Mouse (Mus musculus) intestine, embryonic 14.5 days (tissue): Measurements from ENCODE around the gene Lcn4. TPM values are rescaled to one million over a fixed set of nuclear protein-coding genes. Genes with fewer than 3 reads are reported as not detected.

Experiments used
- ATAC-seq: fragments of 200-750 bp; cut with Nextera tagmentation; replicated peaks from 2 replicates; pipeline ENCODE4 v1.8.0; 2017; ENCODE audit warnings: low read depth, moderate number of reproducible peaks, moderate TSS enrichment, moderate library complexity; ENCODE audit not compliant: low FRiP score, low TSS enrichment
- DNase-seq: peaks from one replicate; pipeline ENCODE4 v3.0.0-alpha.2; 2018; ENCODE audit warnings: low spot score
- H3K27ac ChIP-seq: fragments of 300-500 bp; sonication (generic); 2 replicates; pipeline ENCODE4 v1.5.1; 2014; ENCODE audit warnings: low read depth, mild to moderate bottlenecking, control low read depth
- H3K27me3 ChIP-seq: fragments of 300-500 bp; sonication (generic); replicated peaks from 2 replicates; pipeline ENCODE4 v1.6.1; 2014; ENCODE audit warnings: low read length, control low read depth; ENCODE audit not compliant: control insufficient read depth, insufficient read depth
- H3K36me3 ChIP-seq: fragments of 300-500 bp; sonication (generic); 2 replicates; pipeline ENCODE4 v1.6.1; 2014; ENCODE audit warnings: low read length, control low read depth; ENCODE audit not compliant: control insufficient read depth, insufficient read depth
- H3K4me1 ChIP-seq: fragments of 300-500 bp; sonication (generic); replicated peaks from 2 replicates; pipeline ENCODE4 v1.6.1; 2014; ENCODE audit warnings: low read length, control low read depth, mixed read lengths; ENCODE audit not compliant: control insufficient read depth, insufficient read depth
- H3K4me2 ChIP-seq: fragments of 300-500 bp; sonication (generic); 2 replicates; pipeline ENCODE4 v1.6.1; 2014; ENCODE audit warnings: low read length
- H3K4me3 ChIP-seq: fragments of 300-500 bp; sonication (generic); 2 replicates; pipeline ENCODE4 v1.5.1; 2014; ENCODE audit warnings: low read depth, low read length, control low read depth, mixed read lengths
- H3K9ac ChIP-seq: fragments of 300-500 bp; sonication (generic); 2 replicates; pipeline ENCODE4 v1.6.1; 2014; ENCODE audit warnings: mild to moderate bottlenecking, low read length
- H3K9me3 ChIP-seq: fragments of 300-500 bp; sonication (generic); 2 replicates; pipeline ENCODE4 v1.6.1; 2016; ENCODE audit warnings: low read length, control low read depth; ENCODE audit not compliant: control insufficient read depth
- WGBS: fragments of 180-500 bp; shearing (Covaris S2); extraction: QIAGEN DNeasy Blood & Tissue Kit; methylation state at CpG from one replicate; pipeline ENCODE4 v1.1.7; 2014; 5-methylcytosine and 5-hydroxymethylcytosine counted together
- polyA plus RNA-seq: library from polyadenylated mRNA; unstranded; fragments of >200 nt; fragmentation: Nextera tagmentation; extraction: Ambion mirVana; gene quantifications from 2 replicates; pipeline ENCODE4 v1.2.1, GENCODE M21; 2014

Lcn4 gene
- polyA plus RNA-seq, 1 experiment from 2014 or later: not detected

GRCm38 (mm10) chr2:26627921-26628739 is 43.0 kb downstream of the Lcn4 start, which contains the start of gene Fam69b:
Fam69b (plus strand) TSS chr2:26628457.
- Histone ChIP-seq H3K4me1 (peaks cover 21% of the 10 kb centered on the region), H3K9me3 (no peaks in the 10 kb centered on the region), H3K4me3 (peak within 1 kb of the TSS; percentile 69), H3K27ac (peak within 1 kb of the TSS; percentile 67), H3K27me3 (no peaks in the 10 kb centered on the region), H3K9ac (peak within 1 kb of the TSS; percentile 91), H3K36me3 (no peaks in the 10 kb centered on the region), H3K4me2 (peak within 1 kb of the TSS; percentile 98)
- under 1% methylated on average over 69 of the region's 70 CpGs for WGBS
- peak; percentile 84 for DNase-seq
- ATAC-seq: peak; percentile 60

DNA sequence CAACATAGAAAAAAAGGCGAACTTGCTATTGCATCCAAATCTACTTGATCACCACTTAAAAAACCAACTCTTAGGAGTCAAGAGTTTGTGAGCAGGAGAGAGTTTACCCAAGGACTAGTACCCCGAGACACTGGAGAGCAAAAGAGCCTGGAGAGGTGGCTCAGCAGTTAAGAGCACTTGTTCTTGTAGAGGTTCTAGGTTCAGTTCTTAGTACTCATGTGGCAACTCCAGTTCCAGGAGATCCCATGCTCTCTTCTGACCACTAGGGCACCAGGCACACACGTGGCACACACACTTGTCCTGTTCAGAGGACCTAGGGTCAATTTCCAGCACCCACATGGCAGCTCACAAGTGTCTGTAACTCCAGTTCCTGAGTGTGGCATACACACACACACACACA is 45.0 kb downstream of the Lcn4 start:
- Histone ChIP-seq H3K9me3 (no peaks in the 10 kb centered on the region), H3K27me3 (no peaks in the 10 kb centered on the region), H3K4me1 (peaks cover 21% of the 10 kb centered on the region), H3K36me3 (no peaks in the 10 kb centered on the region), H3K9ac (no peak overlapping the region), H3K4me2 (no peak overlapping the region), H3K27ac (no peak overlapping the region), H3K4me3 (no peak overlapping the region)
- WGBS: 73% methylated on average over 3 of the region's 3 CpGs
- ATAC-seq (no peak), DNase-seq (no peak)

GRCm38 (mm10) chr2:26625419-26625818 is 45.7 kb downstream of the Lcn4 start:
- no peak overlapping the region for H3K27ac ChIP-seq
- DNase-seq (no peak), ATAC-seq (no peak)
- H3K4me3 ChIP-seq: no peak overlapping the region
- 87% methylated on average over 3 of the region's 3 CpGs for WGBS
- peaks cover 15% of the 10 kb centered on the region for H3K4me1 ChIP-seq
- H3K9me3 ChIP-seq: no peaks in the 10 kb centered on the region
- H3K27me3 ChIP-seq: no peaks in the 10 kb centered on the region
- H3K9ac ChIP-seq: no peak overlapping the region
- H3K36me3 ChIP-seq: no peaks in the 10 kb centered on the region
- H3K4me2 ChIP-seq: no peak overlapping the region

- H3K4me2 ChIP-seq: no peak overlapping the region
- no peaks in the 10 kb centered on the region for H3K9me3 ChIP-seq
- H3K27ac ChIP-seq: no peak overlapping the region
- no peaks in the 10 kb centered on the region for H3K36me3 ChIP-seq
- no peaks in the 10 kb centered on the region for H3K27me3 ChIP-seq
- no peaks in the 10 kb centered on the region for H3K4me1 ChIP-seq
- ATAC-seq (no peak), DNase-seq (no peak)
- H3K4me3 ChIP-seq: no peak overlapping the region
- no peak overlapping the region for H3K9ac ChIP-seq
- 73% methylated on average over 5 of the region's 5 CpGs for WGBS
These were observed 48.1 kb downstream of the Lcn4 start for GRCm38 (mm10) chr2:26622984-26623383.

DNA sequence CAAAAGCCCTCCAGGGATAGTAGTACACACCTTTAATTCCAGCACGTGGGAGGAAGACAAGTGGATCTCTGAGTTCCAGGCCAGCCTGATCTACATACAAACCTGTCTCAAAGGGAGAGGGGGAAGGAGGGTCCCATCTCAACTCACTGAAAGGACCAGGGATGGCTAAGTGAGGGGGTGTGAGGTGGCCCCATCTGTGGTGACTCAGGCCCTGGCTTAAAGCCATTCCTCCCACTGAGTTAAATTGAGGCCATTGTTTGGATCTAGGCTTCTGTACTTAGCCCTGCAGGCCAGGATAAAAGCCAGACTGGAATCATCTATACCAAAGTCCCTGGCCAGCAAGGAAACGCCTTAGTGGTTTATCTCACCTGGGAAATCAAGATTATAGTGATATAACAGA is 49.8 kb downstream of the Lcn4 start:
- Histone ChIP-seq H3K4me3 (no peak overlapping the region), H3K4me1 (no peaks in the 10 kb centered on the region), H3K27me3 (no peaks in the 10 kb centered on the region), H3K4me2 (no peak overlapping the region), H3K9me3 (no peaks in the 10 kb centered on the region), H3K9ac (no peak overlapping the region), H3K36me3 (no peaks in the 10 kb centered on the region), H3K27ac (no peak overlapping the region)
- DNase-seq: no peak
- ATAC-seq: no peak
- WGBS: 44% methylated on average over 2 of the region's 2 CpGs

- Histone ChIP-seq H3K27ac (no peak overlapping the region), H3K9ac (no peak overlapping the region), H3K9me3 (no peaks in the 10 kb centered on the region), H3K4me2 (no peak overlapping the region), H3K4me1 (no peaks in the 10 kb centered on the region), H3K36me3 (no peaks in the 10 kb centered on the region), H3K4me3 (no peak overlapping the region), H3K27me3 (no peaks in the 10 kb centered on the region)
- WGBS: 56% methylated on average over 7 of the region's 7 CpGs
- ATAC-seq (no peak), DNase-seq (no peak)
These were observed 53.2 kb downstream of the Lcn4 start for GRCm38 (mm10) chr2:26617928-26618327.

Other genes with a start within 250 kb of the Lcn4 start
- 33.7 and 39.8 TPM in 2 replicates for gene Sec16a, start 226.1 kb downstream of the Lcn4 start, polyA plus RNA-seq
- gene Notch1, start 154.6 kb downstream of the Lcn4 start, polyA plus RNA-seq: 21.6 and 24.3 TPM in 2 replicates
- gene Egfl7, start 91.3 kb downstream of the Lcn4 start, polyA plus RNA-seq: 129 and 135 TPM in 2 replicates
- gene Gm20532, start 84.6 kb downstream of the Lcn4 start, polyA plus RNA-seq: not detected in 2 replicates
- gene Agpat2, start 66.9 kb downstream of the Lcn4 start, polyA plus RNA-seq: 47.5 and 53.8 TPM in 2 replicates
- gene Fam69b, start 42.8 kb downstream of the Lcn4 start, polyA plus RNA-seq: 39.7 and 41.3 TPM in 2 replicates
- not detected in 2 replicates for gene Abo, start 193.7 kb upstream of the Lcn4 start, polyA plus RNA-seq
- gene Surf6, start 231.6 kb upstream of the Lcn4 start, polyA plus RNA-seq: 13.6 and 15.0 TPM in 2 replicates
- gene Med22, start 239.4 kb upstream of the Lcn4 start, polyA plus RNA-seq: 28.4 and 31.7 TPM in 2 replicates
- 782 and 796 TPM in 2 replicates for gene Rpl7a, start 239.5 kb upstream of the Lcn4 start, polyA plus RNA-seq
- 38.5 and 41.6 TPM in 2 replicates for gene Surf2, start 245.1 kb upstream of the Lcn4 start, polyA plus RNA-seq
- 53.3 and 57.0 TPM in 2 replicates for gene Surf1, start 245.2 kb upstream of the Lcn4 start, polyA plus RNA-seq